Mouse (Mus musculus) forebrain, embryonic 10.5 days (tissue): Measurements from ENCODE around the gene Mgst2. TPM values are rescaled to one million over a fixed set of nuclear protein-coding genes. Genes with fewer than 3 reads are reported as not detected.

Source experiments
- DNase-seq: peaks from one replicate; pipeline ENCODE4 v3.0.0-alpha.2; 2017; ENCODE audit warnings: low spot score; ENCODE audit errors: extremely low spot score
- H3K27ac ChIP-seq: fragments of 300-500 bp; sonication (generic); 2 replicates; pipeline ENCODE4 v1.5.1; 2016; ENCODE audit warnings: mild to moderate bottlenecking
- H3K27me3 ChIP-seq: fragments of 300-500 bp; sonication (generic); 2 replicates; pipeline ENCODE4 v1.6.1; 2016; ENCODE audit warnings: mild to moderate bottlenecking; ENCODE audit not compliant: poor library complexity, severe bottlenecking
- H3K36me3 ChIP-seq: fragments of 300-500 bp; sonication (generic); replicated peaks from 2 replicates; pipeline ENCODE4 v1.6.1; 2016; ENCODE audit warnings: mild to moderate bottlenecking, moderate library complexity
- H3K4me1 ChIP-seq: fragments of 300-500 bp; sonication (generic); 2 replicates; pipeline ENCODE4 v1.6.1; 2016
- H3K4me3 ChIP-seq: fragments of 300-500 bp; sonication (generic); 2 replicates; pipeline ENCODE4 v1.5.1; 2016; ENCODE audit warnings: mild to moderate bottlenecking, moderate library complexity
- H3K9me3 ChIP-seq: fragments of 300-500 bp; sonication (generic); 2 replicates; pipeline ENCODE4 v1.6.1; 2016; ENCODE audit warnings: mild to moderate bottlenecking, moderate library complexity
- WGBS: fragments of 180-500 bp; shearing (Covaris S2); methylation state at CpG from one replicate; pipeline ENCODE4 v1.1.7; 2016; 5-methylcytosine and 5-hydroxymethylcytosine counted together
- polyA plus RNA-seq: library from polyadenylated mRNA; unstranded; fragments of >200 nt; fragmentation: Nextera tagmentation; extraction: Ambion mirVana; gene quantifications from 2 replicates; pipeline ENCODE4 v1.2.1, GENCODE M21; 2016

Gene Mgst2
- polyA plus RNA-seq, 1 experiment from 2014 or later = 0.67 TPM

GRCm38 (mm10) chr3:51708746-51709411 is 48.7 kb downstream of the Mgst2 start:
- Histone ChIP-seq H3K4me3 (no peak overlapping the region), H3K27ac (peak overlapping the region; percentile 59), H3K4me1 (peaks cover 29% of the 10 kb centered on the region), H3K27me3 (no peaks in the 10 kb centered on the region), H3K36me3 (no peaks in the 10 kb centered on the region), H3K9me3 (peaks cover 4% of the 10 kb centered on the region; the same call in 1 of the 2 replicates)
- no peak for DNase-seq
- WGBS = 81% methylated on average over 21 of the region's 21 CpGs

- H3K27ac ChIP-seq = peak overlapping the region; percentile 71
- H3K9me3 ChIP-seq = no peaks in the 10 kb centered on the region
- 58% methylated on average over 3 of the region's 3 CpGs for WGBS
- H3K4me3 ChIP-seq = no peak overlapping the region
- no peaks in the 10 kb centered on the region for H3K27me3 ChIP-seq
- peaks cover 45% of the 10 kb centered on the region for H3K4me1 ChIP-seq
- no peaks in the 10 kb centered on the region for H3K36me3 ChIP-seq
- no peak for DNase-seq
Observed at GRCm38 (mm10) chr3:51712382-51712781, 52.2 kb downstream of the Mgst2 start.

- no peak for DNase-seq
- Histone ChIP-seq H3K4me1 (peaks cover 54% of the 10 kb centered on the region), H3K27ac (peak overlapping the region; percentile 84), H3K27me3 (no peaks in the 10 kb centered on the region), H3K9me3 (no peaks in the 10 kb centered on the region), H3K4me3 (no peak overlapping the region), H3K36me3 (no peaks in the 10 kb centered on the region)
- 13% methylated on average over 8 of the region's 8 CpGs for WGBS
Observed at GRCm38 (mm10) chr3:51713233-51713632, 53.1 kb downstream of the Mgst2 start.

- Histone ChIP-seq H3K36me3 (no peaks in the 10 kb centered on the region), H3K4me1 (peaks cover 48% of the 10 kb centered on the region), H3K27ac (no peak overlapping the region), H3K27me3 (no peaks in the 10 kb centered on the region), H3K9me3 (no peaks in the 10 kb centered on the region), H3K4me3 (no peak overlapping the region)
- 85% methylated on average over 5 of the region's 5 CpGs for WGBS
- DNase-seq = no peak
Observed at GRCm38 (mm10) chr3:51714469-51714868, 54.3 kb downstream of the Mgst2 start.

- Histone ChIP-seq H3K4me3 (no peak overlapping the region), H3K4me1 (peaks cover 40% of the 10 kb centered on the region), H3K27ac (peak overlapping the region; percentile 60; the same call in 1 of the 2 replicates), H3K27me3 (no peaks in the 10 kb centered on the region), H3K9me3 (no peaks in the 10 kb centered on the region), H3K36me3 (no peaks in the 10 kb centered on the region)
- no peak for DNase-seq
- 67% methylated on average over 3 of the region's 3 CpGs for WGBS
Observed at GRCm38 (mm10) chr3:51717455-51717854, 57.3 kb downstream of the Mgst2 start.

- WGBS = 84% methylated on average over 4 of the region's 4 CpGs
- DNase-seq = no peak
- no peaks in the 10 kb centered on the region for H3K9me3 ChIP-seq
- peaks cover 36% of the 10 kb centered on the region for H3K4me1 ChIP-seq
- H3K27me3 ChIP-seq = no peaks in the 10 kb centered on the region
- H3K27ac ChIP-seq = peak overlapping the region; percentile 60
- H3K4me3 ChIP-seq = no peak overlapping the region
- no peaks in the 10 kb centered on the region for H3K36me3 ChIP-seq
Observed at GRCm38 (mm10) chr3:51717909-51718308, 57.7 kb downstream of the Mgst2 start.

GRCm38 (mm10) chr3:51719373-51719772 is 59.2 kb downstream of the Mgst2 start:
- H3K4me3 ChIP-seq = no peak overlapping the region
- 95% methylated on average over 3 of the region's 3 CpGs for WGBS
- no peaks in the 10 kb centered on the region for H3K27me3 ChIP-seq
- no peak for DNase-seq
- H3K4me1 ChIP-seq = peaks cover 24% of the 10 kb centered on the region
- H3K27ac ChIP-seq = no peak overlapping the region
- no peaks in the 10 kb centered on the region for H3K9me3 ChIP-seq
- H3K36me3 ChIP-seq = no peaks in the 10 kb centered on the region

- Histone ChIP-seq H3K36me3 (no peaks in the 10 kb centered on the region), H3K4me1 (peaks cover 18% of the 10 kb centered on the region), H3K9me3 (no peaks in the 10 kb centered on the region), H3K27ac (no peak overlapping the region), H3K27me3 (no peaks in the 10 kb centered on the region), H3K4me3 (no peak overlapping the region)
- 83% methylated on average over 1 of the region's 1 CpGs for WGBS
- no peak for DNase-seq
Observed at GRCm38 (mm10) chr3:51719982-51720381, 59.8 kb downstream of the Mgst2 start.

GRCm38 (mm10) chr3:51726257-51726656 is 66.1 kb downstream of the Mgst2 start:
- Histone ChIP-seq H3K27ac (no peak overlapping the region), H3K9me3 (no peaks in the 10 kb centered on the region), H3K4me1 (peaks cover 25% of the 10 kb centered on the region), H3K27me3 (no peaks in the 10 kb centered on the region), H3K36me3 (no peaks in the 10 kb centered on the region), H3K4me3 (no peak overlapping the region)
- no peak for DNase-seq
- WGBS = 94% methylated on average over 6 of the region's 6 CpGs

- DNase-seq = no peak
- H3K27ac ChIP-seq = peak overlapping the region; percentile 65
- H3K36me3 ChIP-seq = no peaks in the 10 kb centered on the region
- H3K9me3 ChIP-seq = no peaks in the 10 kb centered on the region
- WGBS = 88% methylated on average over 3 of the region's 3 CpGs
- H3K27me3 ChIP-seq = no peaks in the 10 kb centered on the region
- no peak overlapping the region for H3K4me3 ChIP-seq
- peaks cover 27% of the 10 kb centered on the region for H3K4me1 ChIP-seq
Observed at GRCm38 (mm10) chr3:51727487-51727886, 67.3 kb downstream of the Mgst2 start.

GRCm38 (mm10) chr3:51727968-51728367 is 67.8 kb downstream of the Mgst2 start:
- no peak for DNase-seq
- no peaks in the 10 kb centered on the region for H3K9me3 ChIP-seq
- H3K27me3 ChIP-seq = no peaks in the 10 kb centered on the region
- no peaks in the 10 kb centered on the region for H3K36me3 ChIP-seq
- H3K4me1 ChIP-seq = peaks cover 29% of the 10 kb centered on the region
- H3K27ac ChIP-seq = peak overlapping the region; percentile 65
- WGBS = 85% methylated on average over 8 of the region's 8 CpGs
- no peak overlapping the region for H3K4me3 ChIP-seq

GRCm38 (mm10) chr3:51728456-51728855 is 68.3 kb downstream of the Mgst2 start:
- H3K9me3 ChIP-seq = no peaks in the 10 kb centered on the region
- DNase-seq = no peak
- WGBS = 89% methylated on average over 12 of the region's 12 CpGs
- H3K36me3 ChIP-seq = no peaks in the 10 kb centered on the region
- no peaks in the 10 kb centered on the region for H3K27me3 ChIP-seq
- peak overlapping the region; percentile 67; the same call in 1 of the 2 replicates for H3K27ac ChIP-seq
- H3K4me1 ChIP-seq = peaks cover 29% of the 10 kb centered on the region
- H3K4me3 ChIP-seq = no peak overlapping the region

- Histone ChIP-seq H3K36me3 (no peaks in the 10 kb centered on the region), H3K27ac (peak overlapping the region; percentile 67), H3K9me3 (no peaks in the 10 kb centered on the region), H3K4me1 (peaks cover 29% of the 10 kb centered on the region), H3K4me3 (no peak overlapping the region), H3K27me3 (no peaks in the 10 kb centered on the region)
- no peak for DNase-seq
- WGBS = 53% methylated on average over 14 of the region's 14 CpGs
Observed at GRCm38 (mm10) chr3:51729109-51729918, 69.2 kb downstream of the Mgst2 start.
